Mouse (Mus musculus): ENCODE measurements around the gene Cct2. TPM values are rescaled to one million over a fixed set of nuclear protein-coding genes. Genes with fewer than 3 reads are reported as not detected.
A peak's percentile ranks its signal among the peaks of the same experiment; 100 is the strongest.

Cct2 gene
- total and polyA plus RNA-seq, 2 experiments from 2014 or later = 129 to 154 TPM

DNA sequence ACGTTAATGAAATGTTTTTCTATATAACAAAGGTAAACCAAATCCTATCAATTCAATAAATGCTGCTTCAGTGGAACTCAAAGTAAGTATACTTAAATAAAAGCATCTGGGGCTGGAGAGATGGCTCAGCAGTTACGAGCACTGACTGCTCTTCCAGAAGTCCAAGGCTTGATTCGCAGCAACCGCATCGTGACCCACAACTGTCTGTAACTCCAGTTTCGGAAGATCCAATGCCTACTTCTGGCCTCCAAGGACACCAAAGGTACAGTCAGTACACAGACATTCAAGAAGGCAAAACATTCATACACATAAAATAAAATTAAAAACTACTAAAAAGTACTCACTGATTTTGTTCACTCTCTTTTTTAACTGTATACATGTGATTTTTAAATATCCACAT, 32.5 kb upstream of the Cct2 start:
- H3K36me3 ChIP-seq (replicated peaks; ENCODE audit: control insufficient read depth, insufficient read depth, low read length) = peaks cover 10% of the 10 kb centered on the region; the same call in 1 of the 2 replicates
- H3K4me1 ChIP-seq (ENCODE audit: control insufficient read depth, insufficient read depth) = peaks cover 15% of the 10 kb centered on the region; the same call in 1 of the 2 replicates
- DNase-seq (ENCODE audit: low spot score) = no peak
- H3K4me3 ChIP-seq (ENCODE audit: low read depth, low read length) = no peak overlapping the region
- H3K27me3 ChIP-seq (ENCODE audit: control insufficient read depth, insufficient read depth, low read length) = no peaks in the 10 kb centered on the region
- no peak overlapping the region for H3K9ac ChIP-seq (replicated peaks; ENCODE audit: low read depth, low read length)
- no peak overlapping the region for H3K4me2 ChIP-seq (ENCODE audit: low read depth, low read length)
- no peak for TF ChIP-seq EP300 (IDR thresholded peaks at IDR 0.05; ENCODE audit: low read depth)
- no peak for TF ChIP-seq CTCF (IDR thresholded peaks at IDR 0.05; ENCODE audit: low read depth)
- no peak overlapping the region for H3K27ac ChIP-seq (ENCODE audit: low read depth)
- H3K9me3 ChIP-seq (replicated peaks; ENCODE audit: control insufficient read depth, low read length) = no peaks in the 10 kb centered on the region
- ATAC-seq (ENCODE audit: insufficient read depth, low read depth) = no peak
- WGBS = 91% methylated on average over 6 of the region's 6 CpGs

DNA sequence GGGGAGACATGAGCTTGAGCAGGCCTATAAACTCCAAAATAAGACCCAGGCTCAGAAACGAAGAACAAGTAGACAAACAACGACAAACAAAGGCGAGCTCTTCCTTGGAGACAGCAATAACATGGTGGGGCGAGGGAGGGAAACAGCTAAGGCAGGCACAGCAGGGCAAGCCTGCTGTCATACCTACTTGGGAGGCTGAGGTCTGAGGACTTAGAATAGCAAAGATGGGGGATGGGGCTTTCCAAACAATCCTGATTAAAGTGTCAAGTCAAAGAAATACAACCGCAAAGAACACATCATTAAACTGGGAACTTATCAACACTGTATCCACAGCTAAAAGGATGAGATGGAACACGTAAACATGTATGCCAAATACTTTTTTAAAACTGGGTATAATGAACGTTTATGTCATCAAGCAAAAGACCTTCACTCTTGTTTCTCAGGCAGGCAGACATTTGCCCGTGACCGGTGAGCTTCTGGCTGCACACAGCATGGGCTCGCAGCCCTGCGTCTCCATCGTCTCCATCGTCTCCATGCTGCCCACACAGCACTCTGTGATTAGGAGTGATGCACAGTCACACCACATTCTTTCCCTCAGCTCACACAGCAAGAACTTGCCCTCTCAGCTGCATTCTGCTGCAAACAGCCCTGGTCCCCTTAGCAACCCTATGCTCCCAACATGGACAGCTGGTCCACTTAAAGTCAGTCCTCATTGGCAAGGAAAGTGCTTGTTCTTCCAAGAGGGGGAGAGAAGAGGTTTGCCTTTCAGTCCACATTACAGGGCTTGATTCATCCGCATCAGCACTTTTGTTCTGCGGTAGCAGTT, 31.1 kb upstream of the Cct2 start:
- Histone ChIP-seq H3K9me3 (replicated peaks; ENCODE audit: control insufficient read depth, low read length) (no peaks in the 10 kb centered on the region), H3K36me3 (replicated peaks; ENCODE audit: control insufficient read depth, insufficient read depth, low read length) (peaks cover 15% of the 10 kb centered on the region; the same call in 1 of the 2 replicates), H3K4me3 (ENCODE audit: low read depth, low read length) (no peak overlapping the region), H3K27ac (ENCODE audit: low read depth) (peak overlapping the region; percentile 41), H3K27me3 (ENCODE audit: control insufficient read depth, insufficient read depth, low read length) (no peaks in the 10 kb centered on the region), H3K4me2 (ENCODE audit: low read depth, low read length) (no peak overlapping the region), H3K4me1 (ENCODE audit: control insufficient read depth, insufficient read depth) (peaks cover 15% of the 10 kb centered on the region; the same call in 1 of the 2 replicates), H3K9ac (replicated peaks; ENCODE audit: low read depth, low read length) (no peak overlapping the region)
- no peak for TF ChIP-seq CTCF (IDR thresholded peaks at IDR 0.05; ENCODE audit: low read depth)
- no peak for TF ChIP-seq EP300 (IDR thresholded peaks at IDR 0.05; ENCODE audit: low read depth)
- ATAC-seq (ENCODE audit: insufficient read depth, low read depth) (peak; percentile 91), DNase-seq (ENCODE audit: low spot score) (peak; percentile 89)
- 33% methylated on average over 15 of the region's 15 CpGs for WGBS

DNA sequence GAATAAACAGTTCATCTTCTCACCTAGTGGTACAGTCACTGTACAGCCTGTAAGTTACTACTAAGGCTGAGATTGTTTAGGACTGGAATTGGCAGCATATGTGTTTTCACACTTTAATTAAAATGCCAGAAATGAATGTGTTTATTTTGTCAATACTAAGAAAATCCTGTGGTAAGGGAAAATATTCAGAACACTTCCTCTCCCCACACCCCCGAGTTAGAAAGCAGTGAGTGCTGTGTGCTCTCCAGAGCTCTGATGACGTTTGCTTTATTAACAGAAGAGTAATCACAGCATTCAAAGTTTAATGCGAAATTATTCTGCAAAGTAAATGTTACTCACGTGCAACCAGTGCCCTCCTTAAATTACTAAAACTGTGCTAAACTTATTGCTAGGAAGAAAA, 26.0 kb upstream of the Cct2 start:
- Histone ChIP-seq H3K4me1 (ENCODE audit: control insufficient read depth, insufficient read depth) (peaks cover 9% of the 10 kb centered on the region; the same call in 1 of the 2 replicates), H3K9me3 (replicated peaks; ENCODE audit: control insufficient read depth, low read length) (no peaks in the 10 kb centered on the region), H3K27me3 (ENCODE audit: control insufficient read depth, insufficient read depth, low read length) (no peaks in the 10 kb centered on the region), H3K36me3 (replicated peaks; ENCODE audit: control insufficient read depth, insufficient read depth, low read length) (peaks cover 26% of the 10 kb centered on the region), H3K27ac (ENCODE audit: low read depth) (no peak overlapping the region), H3K9ac (replicated peaks; ENCODE audit: low read depth, low read length) (no peak overlapping the region), H3K4me3 (ENCODE audit: low read depth, low read length) (no peak overlapping the region), H3K4me2 (ENCODE audit: low read depth, low read length) (no peak overlapping the region)
- TF ChIP-seq CTCF (IDR thresholded peaks at IDR 0.05; ENCODE audit: low read depth) = no peak
- TF ChIP-seq EP300 (IDR thresholded peaks at IDR 0.05; ENCODE audit: low read depth) = no peak
- no peak for ATAC-seq (ENCODE audit: insufficient read depth, low read depth)
- DNase-seq (ENCODE audit: low spot score) = no peak
- 65% methylated on average over 4 of the region's 4 CpGs for WGBS

DNA sequence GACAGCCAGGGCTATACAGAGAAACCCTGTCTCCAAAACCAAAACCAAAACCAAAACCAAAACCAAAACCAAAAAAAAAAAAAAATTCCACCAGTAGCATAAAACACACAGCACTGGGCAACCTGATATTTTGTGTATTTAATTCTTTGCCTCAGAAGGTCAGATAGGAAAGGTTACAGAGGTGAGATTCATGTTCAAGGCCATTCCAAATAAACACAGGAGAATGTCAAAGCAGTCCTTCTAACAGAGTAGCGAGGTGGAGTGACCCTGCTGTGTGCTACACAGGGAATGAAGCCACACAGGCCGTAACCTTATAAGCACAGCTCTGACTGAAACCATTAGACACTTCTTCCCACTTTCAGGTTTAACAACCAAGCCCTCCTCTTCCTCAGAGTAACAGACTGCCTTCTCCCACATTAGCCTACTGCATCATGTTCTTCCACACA, 18.3 kb upstream of the Cct2 start:
- Histone ChIP-seq H3K36me3 (replicated peaks; ENCODE audit: control insufficient read depth, insufficient read depth, low read length) (peaks cover 66% of the 10 kb centered on the region), H3K27ac (ENCODE audit: low read depth) (0 out of 2 replicates have a peak overlapping the region, but pooled peaks have one; percentile 34), H3K9me3 (replicated peaks; ENCODE audit: control insufficient read depth, low read length) (no peaks in the 10 kb centered on the region), H3K4me2 (ENCODE audit: low read depth, low read length) (no peak overlapping the region), H3K4me3 (ENCODE audit: low read depth, low read length) (no peak overlapping the region), H3K9ac (replicated peaks; ENCODE audit: low read depth, low read length) (no peak overlapping the region), H3K27me3 (ENCODE audit: control insufficient read depth, insufficient read depth, low read length) (no peaks in the 10 kb centered on the region), H3K4me1 (ENCODE audit: control insufficient read depth, insufficient read depth) (no peaks in the 10 kb centered on the region)
- TF ChIP-seq CTCF (IDR thresholded peaks at IDR 0.05; ENCODE audit: low read depth) (no peak), EP300 (IDR thresholded peaks at IDR 0.05; ENCODE audit: low read depth) (no peak)
- DNase-seq (ENCODE audit: low spot score) (no peak), ATAC-seq (ENCODE audit: insufficient read depth, low read depth) (no peak)
- 81% methylated on average over 2 of the region's 2 CpGs for WGBS

DNA sequence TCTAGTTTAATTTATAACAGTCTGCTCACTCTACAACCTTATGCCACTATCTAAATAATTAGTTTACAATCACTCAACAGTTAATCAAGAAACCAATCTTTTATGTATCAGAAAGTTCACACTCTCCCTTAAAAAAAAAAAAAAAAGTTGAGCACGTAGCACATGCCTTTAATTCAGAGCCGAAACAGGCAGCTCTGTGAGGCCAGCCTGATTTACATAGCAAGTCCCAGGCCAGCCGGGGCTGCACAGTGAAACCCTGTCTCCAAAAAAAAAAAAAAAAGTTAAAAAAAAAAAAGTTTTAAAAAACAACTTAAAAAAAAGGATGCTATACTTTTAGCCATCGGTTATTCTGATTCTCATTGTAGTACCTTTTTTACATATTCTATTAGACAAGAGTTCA, 17.7 kb upstream of the Cct2 start:
- Histone ChIP-seq H3K9me3 (replicated peaks; ENCODE audit: control insufficient read depth, low read length) (no peaks in the 10 kb centered on the region), H3K27me3 (ENCODE audit: control insufficient read depth, insufficient read depth, low read length) (no peaks in the 10 kb centered on the region), H3K4me1 (ENCODE audit: control insufficient read depth, insufficient read depth) (no peaks in the 10 kb centered on the region), H3K4me3 (ENCODE audit: low read depth, low read length) (no peak overlapping the region), H3K4me2 (ENCODE audit: low read depth, low read length) (no peak overlapping the region), H3K36me3 (replicated peaks; ENCODE audit: control insufficient read depth, insufficient read depth, low read length) (peaks cover 72% of the 10 kb centered on the region), H3K27ac (ENCODE audit: low read depth) (no peak overlapping the region), H3K9ac (replicated peaks; ENCODE audit: low read depth, low read length) (no peak overlapping the region)
- TF ChIP-seq EP300 (IDR thresholded peaks at IDR 0.05; ENCODE audit: low read depth) (no peak), CTCF (IDR thresholded peaks at IDR 0.05; ENCODE audit: low read depth) (no peak)
- 86% methylated on average over 4 of the region's 4 CpGs for WGBS
- no peak for DNase-seq (ENCODE audit: low spot score)
- no peak for ATAC-seq (ENCODE audit: insufficient read depth, low read depth)
